Mouse (Mus musculus) heart, postnatal 0 days (tissue): ENCODE results near the gene Vmp1.

Source experiments
- CTCF ChIP-seq: IDR thresholded peaks from 2 replicates; pipeline ENCODE4 v1.5.1; 2016; ENCODE audit warnings: antibody characterized with exemption, control low read depth, low read depth
- EP300 ChIP-seq: IDR thresholded peaks from 2 replicates; pipeline ENCODE4 v1.6.1; 2016; ENCODE audit warnings: antibody characterized with exemption, low read depth

DNA sequence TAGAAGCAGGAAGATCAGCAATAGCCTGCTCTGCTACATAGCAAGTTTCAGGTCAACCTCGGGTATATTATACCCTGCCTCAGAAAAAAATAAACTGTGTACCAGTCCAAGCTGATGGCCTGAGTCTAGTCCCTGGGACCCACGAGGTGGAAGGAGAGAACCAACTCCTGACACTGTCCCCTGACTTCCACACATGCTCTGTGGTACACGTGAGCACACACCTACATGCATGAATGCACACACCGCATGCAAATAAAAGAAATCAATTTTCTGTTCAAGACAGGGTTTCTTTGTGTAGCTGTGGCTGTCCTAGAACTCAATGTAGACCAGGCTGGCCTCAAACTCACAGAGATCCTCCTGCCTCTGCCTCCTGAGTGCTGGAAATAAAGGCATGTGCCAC lies 125.4 kb downstream of the Vmp1 start:
- no peak for TF ChIP-seq CTCF
- no peak for TF ChIP-seq EP300
